Mouse (Mus musculus): ENCODE data around the gene Slc6a16. TPM values are rescaled to one million over a fixed set of nuclear protein-coding genes. Genes with fewer than 3 reads are reported as not detected.

Slc6a16 gene
- polyA plus RNA-seq, 1 experiment from 2014 or later: 0.18 TPM

DNA sequence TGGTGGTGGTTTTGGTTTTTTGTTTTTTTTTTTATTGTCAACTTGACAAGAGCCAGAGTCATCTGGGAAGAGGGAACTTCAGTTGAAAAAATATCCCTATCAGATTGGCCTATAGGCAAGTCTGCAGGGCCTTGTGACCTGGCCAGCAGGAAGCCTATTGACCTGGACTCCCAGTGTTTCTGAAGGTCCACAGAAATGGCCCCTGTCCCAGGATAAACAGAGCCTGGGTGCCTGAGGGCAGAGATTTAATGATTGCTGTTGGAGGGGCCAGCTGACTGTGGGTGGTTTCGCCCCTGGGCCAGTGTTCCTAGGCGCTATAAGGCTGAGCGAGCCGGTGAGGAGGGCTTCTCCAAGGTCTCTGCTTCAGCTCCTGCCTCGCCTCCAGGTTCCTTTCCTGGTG, 27.2 kb upstream of the Slc6a16 start:
- Histone ChIP-seq H3K4me3 (replicated peaks; ENCODE audit: low read depth, low read length) (no peak overlapping the region), H3K4me1 (replicated peaks; ENCODE audit: insufficient read depth, low read length) (peaks cover 16% of the 10 kb centered on the region), H3K27me3 (ENCODE audit: insufficient read depth, low read length) (peaks cover 6% of the 10 kb centered on the region; the same call in 1 of the 2 replicates), H3K36me3 (ENCODE audit: insufficient read depth, low read length) (peaks cover 8% of the 10 kb centered on the region; the same call in 1 of the 2 replicates), H3K9me3 (replicated peaks; ENCODE audit: low read length) (no peaks in the 10 kb centered on the region), H3K27ac (no peak overlapping the region), H3K4me2 (ENCODE audit: low read length) (no peak overlapping the region), H3K9ac (ENCODE audit: low read depth, low read length) (no peak overlapping the region)
- DNase-seq (ENCODE audit: low spot score) (no peak), ATAC-seq (replicated peaks; ENCODE audit: low FRiP score, low read depth) (no peak)
- 65% methylated on average over 5 of the region's 5 CpGs for WGBS
- no peak for TF ChIP-seq CTCF (IDR thresholded peaks at IDR 0.05; ENCODE audit: low read depth)

DNA sequence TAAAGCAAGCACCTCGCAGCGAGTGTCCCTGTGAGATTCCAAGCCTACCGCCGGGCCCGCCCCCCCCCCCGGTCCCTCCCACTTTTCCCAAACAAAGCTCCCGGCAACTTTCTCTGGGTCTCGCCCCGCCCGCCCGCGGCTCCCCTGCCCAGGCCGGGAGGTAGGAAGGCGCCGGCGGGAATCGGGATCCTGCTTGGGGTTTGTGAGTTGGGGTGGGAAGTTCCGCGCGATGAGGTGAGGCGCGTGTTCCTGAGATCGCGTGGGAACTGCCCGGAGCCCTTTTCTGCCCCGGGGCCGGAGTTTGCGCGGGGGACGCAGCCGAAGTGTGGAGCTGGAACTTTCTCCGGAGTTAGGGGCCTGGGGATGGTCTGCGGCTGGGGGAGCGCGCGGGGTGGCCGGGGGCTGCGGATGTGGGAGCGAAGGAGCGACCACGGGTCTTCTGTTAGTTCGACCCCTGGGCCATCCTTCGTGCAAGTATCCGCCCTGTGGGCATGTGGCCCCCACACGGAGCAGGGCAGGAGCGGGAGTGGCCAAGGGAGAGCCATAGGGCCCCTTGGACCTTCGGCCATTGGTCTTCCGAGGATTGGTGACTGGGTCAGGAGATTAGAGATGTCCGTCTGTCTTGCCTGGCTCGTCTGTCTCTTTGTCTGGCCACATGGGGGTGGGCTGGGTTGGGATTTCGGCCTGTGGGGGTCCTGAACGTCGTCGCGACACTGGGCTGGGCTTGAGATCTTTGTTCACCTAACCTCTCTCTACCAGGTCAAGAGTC, 25.0 kb upstream of the Slc6a16 start, which contains the start of gene Tead2:
TSS of gene Tead2 (plus strand) at position 81 of the 769 bp plus-strand sequence.
- H3K27ac ChIP-seq: peak within 1 kb of the TSS; percentile 90
- peak within 1 kb of the TSS; percentile 93 for H3K4me2 ChIP-seq (ENCODE audit: low read length)
- DNase-seq (ENCODE audit: low spot score): peak; percentile 83
- TF ChIP-seq CTCF (IDR thresholded peaks at IDR 0.05; ENCODE audit: low read depth): no peak
- H3K27me3 ChIP-seq (ENCODE audit: insufficient read depth, low read length): peaks cover 6% of the 10 kb centered on the region; the same call in 1 of the 2 replicates
- ATAC-seq (replicated peaks; ENCODE audit: low FRiP score, low read depth): peak; percentile 58
- H3K9ac ChIP-seq (ENCODE audit: low read depth, low read length): peak within 1 kb of the TSS; percentile 88
- peak within 1 kb of the TSS; percentile 77 for H3K4me3 ChIP-seq (replicated peaks; ENCODE audit: low read depth, low read length)
- H3K9me3 ChIP-seq (replicated peaks; ENCODE audit: low read length): no peaks in the 10 kb centered on the region
- H3K36me3 ChIP-seq (ENCODE audit: insufficient read depth, low read length): peaks cover 25% of the 10 kb centered on the region
- peaks cover 16% of the 10 kb centered on the region for H3K4me1 ChIP-seq (replicated peaks; ENCODE audit: insufficient read depth, low read length)
- WGBS: under 1% methylated on average over 53 of the region's 55 CpGs

DNA sequence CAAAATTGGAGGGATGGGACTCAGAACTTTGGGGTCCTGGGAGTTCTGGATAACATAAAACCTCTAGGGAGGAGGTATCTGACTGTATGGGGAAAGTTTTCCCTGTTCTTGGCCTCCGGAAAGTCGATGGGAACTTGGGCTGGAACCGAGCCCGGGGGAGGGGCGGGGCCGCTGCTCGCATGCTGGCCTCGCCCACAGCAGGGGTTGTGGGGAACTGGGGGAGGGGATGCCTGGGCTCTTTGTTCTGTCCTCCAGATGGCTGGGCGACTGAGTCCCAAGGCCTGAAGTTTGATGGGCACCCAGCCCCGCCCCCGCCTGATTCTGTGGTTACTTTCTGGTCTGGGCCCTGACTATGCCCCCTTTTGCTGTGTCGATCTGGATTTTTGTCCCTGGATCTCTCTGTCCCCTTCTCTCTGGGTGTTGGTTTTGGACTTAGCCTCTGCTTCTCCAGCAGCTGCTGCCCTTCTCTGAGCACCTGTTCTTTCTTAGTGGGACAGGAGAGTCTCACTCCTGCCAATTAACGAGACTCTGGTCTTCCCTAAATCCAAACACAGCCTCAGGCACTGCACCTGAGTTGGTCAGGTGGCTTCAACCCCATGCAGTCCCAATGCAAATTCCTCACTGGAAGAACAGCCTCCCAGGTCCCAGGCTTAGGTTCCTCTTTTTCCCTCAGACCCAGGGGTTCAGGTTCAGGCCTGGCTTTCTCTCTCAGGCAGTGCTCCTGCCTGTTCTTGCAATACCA, 24.3 kb upstream of the Slc6a16 start:
- DNase-seq (ENCODE audit: low spot score): peak; percentile 94
- Histone ChIP-seq H3K4me3 (replicated peaks; ENCODE audit: low read depth, low read length) (peak overlapping the region; percentile 77), H3K36me3 (ENCODE audit: insufficient read depth, low read length) (peaks cover 27% of the 10 kb centered on the region), H3K4me2 (ENCODE audit: low read length) (peak overlapping the region; percentile 93), H3K4me1 (replicated peaks; ENCODE audit: insufficient read depth, low read length) (peaks cover 15% of the 10 kb centered on the region), H3K9me3 (replicated peaks; ENCODE audit: low read length) (no peaks in the 10 kb centered on the region), H3K27me3 (ENCODE audit: insufficient read depth, low read length) (no peaks in the 10 kb centered on the region), H3K27ac (peak overlapping the region; percentile 90), H3K9ac (ENCODE audit: low read depth, low read length) (peak overlapping the region; percentile 88)
- TF ChIP-seq CTCF (IDR thresholded peaks at IDR 0.05; ENCODE audit: low read depth): no peak
- ATAC-seq (replicated peaks; ENCODE audit: low FRiP score, low read depth): peak; percentile 57
- WGBS: 3% methylated on average over 13 of the region's 13 CpGs

DNA sequence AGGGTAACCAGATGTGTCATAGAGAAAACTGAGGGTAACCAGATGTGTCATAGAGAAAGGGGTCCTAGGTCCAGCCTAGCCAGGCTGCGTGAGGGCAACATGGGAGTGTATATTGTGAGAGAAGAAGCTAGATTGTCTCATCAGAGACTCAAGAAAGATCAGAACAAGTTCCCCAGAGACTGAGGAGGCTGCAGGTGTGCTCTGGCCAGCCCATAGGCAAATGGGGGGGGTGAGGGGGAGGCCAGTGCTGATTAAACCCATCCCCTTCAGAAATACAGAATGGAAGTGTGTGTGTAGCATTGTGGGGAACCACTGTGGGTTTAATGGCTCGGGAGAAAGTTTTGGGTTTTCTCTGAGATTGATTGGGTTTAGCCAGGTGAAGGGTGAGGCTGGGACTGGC, 19.2 kb upstream of the Slc6a16 start:
- DNase-seq (ENCODE audit: low spot score): no peak
- Histone ChIP-seq H3K4me1 (replicated peaks; ENCODE audit: insufficient read depth, low read length) (peaks cover 9% of the 10 kb centered on the region), H3K9me3 (replicated peaks; ENCODE audit: low read length) (no peaks in the 10 kb centered on the region), H3K4me2 (ENCODE audit: low read length) (no peak overlapping the region), H3K27me3 (ENCODE audit: insufficient read depth, low read length) (no peaks in the 10 kb centered on the region), H3K36me3 (ENCODE audit: insufficient read depth, low read length) (peaks cover 58% of the 10 kb centered on the region), H3K27ac (no peak overlapping the region), H3K4me3 (replicated peaks; ENCODE audit: low read depth, low read length) (no peak overlapping the region), H3K9ac (ENCODE audit: low read depth, low read length) (no peak overlapping the region)
- 87% methylated on average over 2 of the region's 2 CpGs for WGBS
- no peak for TF ChIP-seq CTCF (IDR thresholded peaks at IDR 0.05; ENCODE audit: low read depth)
- ATAC-seq (replicated peaks; ENCODE audit: low FRiP score, low read depth): no peak

DNA sequence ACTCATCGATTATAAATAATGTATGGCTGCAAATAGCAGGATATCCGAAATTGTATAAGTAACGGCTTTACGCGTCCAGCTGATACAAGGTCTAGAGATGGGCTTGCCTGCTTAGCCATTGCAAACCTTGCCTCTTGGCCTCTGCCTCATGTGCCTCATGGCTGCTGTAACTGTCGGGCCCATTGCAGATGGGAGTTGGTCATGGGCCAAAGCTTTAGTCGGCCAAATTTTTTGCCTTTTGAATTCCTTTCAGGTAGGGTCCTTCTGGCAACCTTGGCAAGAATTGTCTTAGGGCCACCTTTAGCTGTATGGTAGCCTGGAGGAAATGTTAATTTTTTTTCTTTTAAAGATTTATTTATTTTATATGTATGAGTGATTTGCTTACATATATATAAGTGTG, 16.1 kb upstream of the Slc6a16 start:
- Histone ChIP-seq H3K4me3 (replicated peaks; ENCODE audit: low read depth, low read length) (no peak overlapping the region), H3K4me1 (replicated peaks; ENCODE audit: insufficient read depth, low read length) (no peaks in the 10 kb centered on the region), H3K27me3 (ENCODE audit: insufficient read depth, low read length) (no peaks in the 10 kb centered on the region), H3K27ac (no peak overlapping the region), H3K9me3 (replicated peaks; ENCODE audit: low read length) (no peaks in the 10 kb centered on the region), H3K4me2 (ENCODE audit: low read length) (no peak overlapping the region), H3K9ac (ENCODE audit: low read depth, low read length) (no peak overlapping the region), H3K36me3 (ENCODE audit: insufficient read depth, low read length) (peaks cover 67% of the 10 kb centered on the region)
- no peak for ATAC-seq (replicated peaks; ENCODE audit: low FRiP score, low read depth)
- TF ChIP-seq CTCF (IDR thresholded peaks at IDR 0.05; ENCODE audit: low read depth): no peak
- DNase-seq (ENCODE audit: low spot score): no peak
- WGBS: 86% methylated on average over 7 of the region's 7 CpGs

DNA sequence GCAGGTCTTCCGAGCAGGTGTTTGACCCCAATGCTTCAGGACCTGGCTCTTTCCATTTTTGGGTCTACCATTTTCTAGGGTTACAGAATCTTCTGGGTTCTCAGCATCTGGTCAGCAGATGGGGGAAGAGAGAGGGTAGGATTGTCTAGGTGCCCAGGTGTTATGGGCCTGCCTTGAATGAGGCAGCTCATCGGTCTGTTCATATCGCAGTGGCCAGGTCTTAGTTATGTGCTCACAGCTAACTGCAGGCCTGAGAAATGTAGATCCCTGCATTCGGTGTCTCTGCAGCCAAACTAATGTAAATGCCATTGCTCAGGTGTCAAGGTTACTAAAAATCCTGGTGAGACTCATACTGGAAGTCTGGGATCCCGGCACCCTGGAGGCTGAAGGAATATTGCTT, 14.5 kb upstream of the Slc6a16 start:
- DNase-seq (ENCODE audit: low spot score): no peak
- TF ChIP-seq CTCF (IDR thresholded peaks at IDR 0.05; ENCODE audit: low read depth): no peak
- no peak for ATAC-seq (replicated peaks; ENCODE audit: low FRiP score, low read depth)
- no peaks in the 10 kb centered on the region for H3K9me3 ChIP-seq (replicated peaks; ENCODE audit: low read length)
- 95% methylated on average over 5 of the region's 5 CpGs for WGBS
- no peaks in the 10 kb centered on the region for H3K27me3 ChIP-seq (ENCODE audit: insufficient read depth, low read length)
- no peak overlapping the region for H3K4me2 ChIP-seq (ENCODE audit: low read length)
- peaks cover 61% of the 10 kb centered on the region for H3K36me3 ChIP-seq (ENCODE audit: insufficient read depth, low read length)
- no peak overlapping the region for H3K4me3 ChIP-seq (replicated peaks; ENCODE audit: low read depth, low read length)
- no peaks in the 10 kb centered on the region for H3K4me1 ChIP-seq (replicated peaks; ENCODE audit: insufficient read depth, low read length)
- H3K9ac ChIP-seq (ENCODE audit: low read depth, low read length): no peak overlapping the region
- no peak overlapping the region for H3K27ac ChIP-seq
